27 mouse cellular contexts compared by ENCODE assay signal in the genomic region with DNA sequence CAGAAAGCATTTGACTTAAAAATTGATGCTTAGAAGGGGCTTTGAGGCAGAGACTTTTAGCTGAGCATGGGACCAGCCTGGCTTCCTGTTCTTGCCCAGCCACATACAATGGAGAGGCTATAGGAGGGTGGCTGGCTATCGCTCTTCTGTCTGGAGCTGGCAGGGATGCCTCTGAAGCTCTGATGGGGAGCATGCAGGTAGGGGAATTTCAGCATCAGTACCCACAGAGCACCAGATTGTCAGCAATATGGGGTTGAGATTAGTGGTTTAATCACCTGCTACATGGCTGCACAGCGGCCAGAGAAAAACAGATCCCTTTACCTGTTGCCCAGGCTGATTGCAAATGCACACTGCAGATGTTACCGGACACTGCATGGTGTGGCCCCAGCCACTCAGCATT.
"Had no signal": no experiment of that assay in that cellular context is flagged by ENCODE, and none has a peak within 500 bp of the region (broad histone marks: within the 10 kb centered on the region; RNA-seq: fewer than 3 reads in every experiment).

No protein-coding gene starts in this region.

- DNase-seq: gastrocnemius, postnatal 14 days; gastrocnemius, postnatal 36 days; heart, adult 11 months; heart, adult 2 months; heart, postnatal 14 days; heart, postnatal 36 days; kidney, adult 18-20 months; kidney, adult 8-10 months; kidney, postnatal 10 days; kidney, postnatal 25 days; kidney, postnatal 4 days; liver; liver, embryonic 13.5 days had no signal

- H3K9ac ChIP-seq: heart, embryonic 13.5 days; heart, embryonic 15.5 days; hindbrain, embryonic 14.5 days; intestine, embryonic 15.5 days; limb, embryonic 12.5 days; liver, embryonic 13.5 days; liver, embryonic 15.5 days had no signal

- H3K4me1 ChIP-seq: heart, embryonic 13.5 days; heart, embryonic 15.5 days; intestine, embryonic 15.5 days; limb, embryonic 12.5 days; liver, embryonic 13.5 days; liver, embryonic 15.5 days had no signal

- H3K4me2 ChIP-seq: heart, embryonic 11.5 days; heart, embryonic 13.5 days; heart, embryonic 15.5 days; hindbrain, embryonic 14.5 days; intestine, embryonic 15.5 days; limb, embryonic 12.5 days; liver, embryonic 11.5 days; liver, embryonic 13.5 days; liver, embryonic 15.5 days had no signal

- ATAC-seq: hindbrain, embryonic 16.5 days; inflammation-experienced regulatory T-cells, adult 6 months; intestine, embryonic 15.5 days; intestine, postnatal 0 days had no signal

- H3K9me3 ChIP-seq: heart, embryonic 13.5 days; heart, embryonic 15.5 days; intestine, embryonic 15.5 days; limb, embryonic 10.5 days; limb, embryonic 12.5 days; liver, embryonic 13.5 days; liver, embryonic 15.5 days had no signal

- H3K27ac ChIP-seq: heart, adult 2 months; heart, embryonic 13.5 days; heart, embryonic 15.5 days; hindbrain, embryonic 14.5 days; intestine, embryonic 15.5 days; layer of hippocampus, adult 2 months; left cerebral cortex, adult 2 months; limb, embryonic 10.5 days; limb, embryonic 12.5 days; liver, embryonic 13.5 days; liver, embryonic 15.5 days had no signal

- H3K27me3 ChIP-seq: intestine, embryonic 15.5 days; liver, embryonic 13.5 days; liver, embryonic 15.5 days had no signal

- H3K4me3 ChIP-seq: heart, adult 2 months; heart, embryonic 13.5 days; heart, embryonic 15.5 days; intestine, embryonic 15.5 days; layer of hippocampus, adult 2 months; left cerebral cortex, adult 2 months; limb, embryonic 10.5 days; limb, embryonic 12.5 days; liver, embryonic 13.5 days; liver, embryonic 15.5 days had no signal

- H3K36me3 ChIP-seq: heart, embryonic 13.5 days; heart, embryonic 15.5 days; intestine, embryonic 15.5 days; limb, embryonic 10.5 days; limb, embryonic 12.5 days; liver, embryonic 13.5 days; liver, embryonic 15.5 days had no signal
